Comparison of ENCODE assay signal across 24 mouse cellular contexts in the genomic region with DNA sequence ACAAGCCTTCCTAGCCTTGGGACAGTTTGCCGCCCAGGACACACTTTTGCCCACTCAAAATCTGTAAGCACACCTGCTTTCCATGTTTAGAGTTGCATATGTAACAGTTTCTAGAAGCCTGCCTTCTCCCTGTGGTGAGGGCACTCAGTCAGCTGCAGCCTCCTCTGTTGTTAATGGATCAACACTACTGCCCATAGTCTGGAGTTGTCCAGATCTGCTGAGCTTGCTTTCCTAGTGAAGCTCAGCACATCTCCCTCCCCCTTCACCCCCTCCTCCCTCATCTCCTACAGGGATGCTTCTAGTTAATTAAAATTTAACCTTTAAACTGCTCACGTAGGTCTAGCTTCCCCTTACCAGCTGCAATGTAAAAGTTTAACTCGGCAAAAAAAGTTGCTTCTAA. TPM values are rescaled to one million over a fixed set of nuclear protein-coding genes. Genes with fewer than 3 reads are reported as not detected.
DNase-seq lines count a peak whose midpoint lies in the region; ATAC-seq lines count a peak whose summit lies in the region.
"Had no signal": no experiment of that assay in that cellular context is flagged by ENCODE, and none has a peak within 500 bp of the region (broad histone marks: within the 10 kb centered on the region; RNA-seq: fewer than 3 reads in every experiment).

No protein-coding gene starts in this region.

- H3K27ac ChIP-seq in forebrain, embryonic 10.5 days: peak overlapping the region; percentile 25; the same call in 1 of the 2 replicates
- no peak overlapping the region; the same call in 1 of the 2 replicates for H3K27ac ChIP-seq in forebrain, embryonic 14.5 days (ENCODE audit: low read depth, low read length)
- H3K27ac ChIP-seq in midbrain, embryonic 15.5 days: no peak overlapping the region
- H3K27ac ChIP-seq in midbrain, embryonic 13.5 days: no peak overlapping the region
- H3K27ac ChIP-seq in kidney, embryonic 15.5 days: 0 out of 2 replicates have a peak overlapping the region, but pooled peaks have one; percentile 46
- no peak overlapping the region for H3K27ac ChIP-seq in liver, embryonic 11.5 days (ENCODE audit: low read depth, low read length)
- H3K27ac ChIP-seq: embryonic facial prominence, embryonic 13.5 days; heart, adult 2 months; limb, embryonic 13.5 days; liver, embryonic 14.5 days; lung, embryonic 15.5 days; midbrain, embryonic 12.5 days had no signal

- no peak for ATAC-seq in forebrain, embryonic 14.5 days
- 0 out of 2 replicates have a peak, but pooled peaks have one; percentile 38 for ATAC-seq in midbrain, embryonic 15.5 days (replicated peaks)
- no peak for ATAC-seq in midbrain, embryonic 13.5 days
- ATAC-seq in kidney, embryonic 15.5 days (replicated peaks; ENCODE audit: low FRiP score): peak; percentile 89
- ATAC-seq in liver, embryonic 11.5 days (replicated peaks; ENCODE audit: low FRiP score): no peak
- ATAC-seq: inflammation-experienced regulatory T-cells, adult 6 months; Patski had no signal

- no peak overlapping the region for H3K9ac ChIP-seq in forebrain, embryonic 14.5 days (ENCODE audit: low read length)
- no peak overlapping the region for H3K9ac ChIP-seq in midbrain, embryonic 15.5 days
- no peak overlapping the region for H3K9ac ChIP-seq in midbrain, embryonic 13.5 days (replicated peaks)
- H3K9ac ChIP-seq in kidney, embryonic 15.5 days: no peak overlapping the region
- no peak overlapping the region for H3K9ac ChIP-seq in liver, embryonic 11.5 days (ENCODE audit: low read depth, low read length)
- H3K9ac ChIP-seq: embryonic facial prominence, embryonic 13.5 days; limb, embryonic 13.5 days; liver, embryonic 14.5 days; lung, embryonic 15.5 days; midbrain, embryonic 12.5 days had no signal

- no peak overlapping the region for H3K4me2 ChIP-seq in forebrain, embryonic 14.5 days (ENCODE audit: low read length)
- no peak overlapping the region for H3K4me2 ChIP-seq in midbrain, embryonic 15.5 days
- no peak overlapping the region for H3K4me2 ChIP-seq in midbrain, embryonic 13.5 days (replicated peaks)
- H3K4me2 ChIP-seq in kidney, embryonic 15.5 days: no peak overlapping the region
- no peak overlapping the region for H3K4me2 ChIP-seq in liver, embryonic 11.5 days
- H3K4me2 ChIP-seq: embryonic facial prominence, embryonic 13.5 days; limb, embryonic 13.5 days; lung, embryonic 15.5 days; midbrain, embryonic 12.5 days had no signal

- H3K4me1 ChIP-seq in forebrain, embryonic 10.5 days: peaks cover 33% of the 10 kb centered on the region
- peaks cover 23% of the 10 kb centered on the region for H3K4me1 ChIP-seq in forebrain, embryonic 14.5 days (ENCODE audit: control insufficient read depth, insufficient read depth, low read length)
- peaks cover 5% of the 10 kb centered on the region; the same call in 1 of the 2 replicates for H3K4me1 ChIP-seq in midbrain, embryonic 15.5 days
- H3K4me1 ChIP-seq in midbrain, embryonic 13.5 days (replicated peaks): peaks cover 19% of the 10 kb centered on the region
- 0 out of 2 replicates have a peak, but pooled peaks cover 2% of the 10 kb centered on the region for H3K4me1 ChIP-seq in kidney, embryonic 15.5 days
- no peaks in the 10 kb centered on the region for H3K4me1 ChIP-seq in liver, embryonic 11.5 days (replicated peaks; ENCODE audit: control insufficient read depth, insufficient read depth, low read length)
- H3K4me1 ChIP-seq: embryonic facial prominence, embryonic 13.5 days; limb, embryonic 13.5 days; lung, embryonic 15.5 days had no signal

- H3K4me3 ChIP-seq in forebrain, embryonic 10.5 days: no peak overlapping the region
- no peak overlapping the region for H3K4me3 ChIP-seq in forebrain, embryonic 14.5 days (ENCODE audit: low read depth, low read length)
- no peak overlapping the region for H3K4me3 ChIP-seq in midbrain, embryonic 15.5 days
- no peak overlapping the region for H3K4me3 ChIP-seq in midbrain, embryonic 13.5 days (replicated peaks)
- no peak overlapping the region for H3K4me3 ChIP-seq in kidney, embryonic 15.5 days (replicated peaks)
- H3K4me3 ChIP-seq in liver, embryonic 11.5 days (ENCODE audit: low read depth, low read length): no peak overlapping the region
- H3K4me3 ChIP-seq: embryonic facial prominence, embryonic 13.5 days; heart, adult 2 months; limb, embryonic 13.5 days; lung, embryonic 15.5 days; midbrain, embryonic 12.5 days had no signal

- no peaks in the 10 kb centered on the region for H3K36me3 ChIP-seq in forebrain, embryonic 10.5 days (replicated peaks)
- H3K36me3 ChIP-seq in forebrain, embryonic 14.5 days (ENCODE audit: control insufficient read depth, insufficient read depth, low read length): no peaks in the 10 kb centered on the region
- H3K36me3 ChIP-seq in midbrain, embryonic 15.5 days (replicated peaks): no peaks in the 10 kb centered on the region
- no peaks in the 10 kb centered on the region for H3K36me3 ChIP-seq in midbrain, embryonic 13.5 days
- H3K36me3 ChIP-seq in kidney, embryonic 15.5 days: no peaks in the 10 kb centered on the region
- no peaks in the 10 kb centered on the region for H3K36me3 ChIP-seq in liver, embryonic 11.5 days (ENCODE audit: control insufficient read depth, insufficient read depth, low read length)
- H3K36me3 ChIP-seq: embryonic facial prominence, embryonic 13.5 days; limb, embryonic 13.5 days; lung, embryonic 15.5 days; midbrain, embryonic 12.5 days had no signal

- H3K9me3 ChIP-seq in forebrain, embryonic 10.5 days: no peaks in the 10 kb centered on the region
- H3K9me3 ChIP-seq in forebrain, embryonic 14.5 days (replicated peaks; ENCODE audit: control insufficient read depth, low read length): no peaks in the 10 kb centered on the region
- H3K9me3 ChIP-seq in midbrain, embryonic 15.5 days: no peaks in the 10 kb centered on the region
- no peaks in the 10 kb centered on the region for H3K9me3 ChIP-seq in midbrain, embryonic 13.5 days
- H3K9me3 ChIP-seq in kidney, embryonic 15.5 days (replicated peaks): no peaks in the 10 kb centered on the region
- H3K9me3 ChIP-seq in liver, embryonic 11.5 days (ENCODE audit: control insufficient read depth, low read length): no peaks in the 10 kb centered on the region
- H3K9me3 ChIP-seq: embryonic facial prominence, embryonic 13.5 days; limb, embryonic 13.5 days; lung, embryonic 15.5 days; midbrain, embryonic 12.5 days had no signal

- peaks cover 8% of the 10 kb centered on the region for H3K27me3 ChIP-seq in forebrain, embryonic 10.5 days (ENCODE audit: poor library complexity, severe bottlenecking)
- no peaks in the 10 kb centered on the region for H3K27me3 ChIP-seq in forebrain, embryonic 14.5 days (replicated peaks; ENCODE audit: control insufficient read depth, insufficient read depth, low read length)
- no peaks in the 10 kb centered on the region for H3K27me3 ChIP-seq in midbrain, embryonic 15.5 days (replicated peaks)
- no peaks in the 10 kb centered on the region for H3K27me3 ChIP-seq in midbrain, embryonic 13.5 days
- no peaks in the 10 kb centered on the region for H3K27me3 ChIP-seq in kidney, embryonic 15.5 days
- no peaks in the 10 kb centered on the region for H3K27me3 ChIP-seq in liver, embryonic 11.5 days (replicated peaks; ENCODE audit: control insufficient read depth, insufficient read depth, low read length)
- H3K27me3 ChIP-seq: embryonic facial prominence, embryonic 13.5 days; limb, embryonic 13.5 days; lung, embryonic 15.5 days; midbrain, embryonic 12.5 days had no signal

- 70% methylated on average over 3 of the region's 3 CpGs for WGBS in forebrain, embryonic 10.5 days
- WGBS in forebrain, embryonic 14.5 days: 43% methylated on average over 3 of the region's 3 CpGs
- WGBS in midbrain, embryonic 15.5 days: 66% methylated on average over 3 of the region's 3 CpGs
- WGBS in midbrain, embryonic 13.5 days: 69% methylated on average over 3 of the region's 3 CpGs
- 41% methylated on average over 3 of the region's 3 CpGs for WGBS in kidney, embryonic 15.5 days
- WGBS in liver, embryonic 11.5 days: 54% methylated on average over 3 of the region's 3 CpGs

- no peak for DNase-seq in forebrain, embryonic 10.5 days (ENCODE audit: extremely low spot score, low spot score)
- DNase-seq in forebrain, embryonic 14.5 days (ENCODE audit: low spot score): no peak
- peak; percentile 24 to 56 for DNase-seq in kidney, postnatal 4 days
- no peak for DNase-seq in spleen, adult 12 weeks (ENCODE audit: low spot score)
- DNase-seq in liver, embryonic 11.5 days (ENCODE audit: low spot score): no peak
- DNase-seq: adrenal gland, adult 8-10 months; cerebellum, postnatal 14 days; gastrocnemius, postnatal 25 days; heart, adult 2 months; layer of hippocampus, postnatal 36 days; right cerebral cortex, adult 18-20 months; thymus, postnatal 25 days had no signal

RNA-seq across cellular contexts. Expression of a gene that starts 57.2 kb away (rescaled TPM):
- polyA plus RNA-seq in forebrain, embryonic 10.5 days (2016; fragmentation: Nextera tagmentation; extraction: Ambion mirVana): 0.48 and 0.63 TPM in 2 replicates
- 5.4 and 7.0 TPM in 2 replicates for polyA plus RNA-seq in forebrain, embryonic 14.5 days (2014; fragmentation: Nextera tagmentation; extraction: Ambion mirVana)
- 3.0 and 3.4 TPM in 2 replicates for polyA plus RNA-seq in midbrain, embryonic 15.5 days (2015; fragmentation: Nextera tagmentation; extraction: Ambion mirVana)
- 2.7 and 3.5 TPM in 2 replicates for polyA plus RNA-seq in midbrain, embryonic 13.5 days (2015; fragmentation: Nextera tagmentation; extraction: Ambion mirVana)
- polyA plus RNA-seq in kidney, embryonic 15.5 days (2015; fragmentation: Nextera tagmentation; extraction: Ambion mirVana): 0.14 and 0.19 TPM in 2 replicates
- polyA plus RNA-seq in liver, embryonic 11.5 days (2014; fragmentation: Nextera tagmentation; extraction: Ambion mirVana): 0.14 and 0.19 TPM in 2 replicates
- polyA plus RNA-seq: heart, embryonic 14.5 days; lung, embryonic 15.5 days; Patski; testis, adult 2 months had no signal

Comparison
In these comparisons a context has a peak if more than half of its experiments do, and no peak if none do; other contexts are left out.
1. H3K27ac ChIP-seq: peak in forebrain, embryonic 10.5 days (single experiment) and kidney, embryonic 15.5 days (single experiment); none in forebrain, embryonic 14.5 days (single experiment), midbrain, embryonic 15.5 days (single experiment), midbrain, embryonic 13.5 days (single experiment) and liver, embryonic 11.5 days (single experiment).
2. ATAC-seq: peak in midbrain, embryonic 15.5 days (single experiment) and kidney, embryonic 15.5 days (single experiment); none in forebrain, embryonic 14.5 days (single experiment), midbrain, embryonic 13.5 days (single experiment) and liver, embryonic 11.5 days (single experiment).
3. DNase-seq: peak in kidney, postnatal 4 days (2 of 2); none in forebrain, embryonic 10.5 days (single experiment), forebrain, embryonic 14.5 days (single experiment), spleen, adult 12 weeks (single experiment) and liver, embryonic 11.5 days (single experiment).